Mouse (Mus musculus) MEL (cell line): ENCODE data around the gene Cacna1s.

ENCODE experiments used
- BHLHE40 ChIP-seq: IDR thresholded peaks from 2 replicates; pipeline ENCODE4 v1.6.1; 2012; ENCODE audit warnings: low read depth, mild to moderate bottlenecking, inconsistent platforms, low read length, improper control_type of control experiment, borderline replicate concordance
- CTCF ChIP-seq, 3 experiments: IDR thresholded peaks in 2 of 3; conservative IDR thresholded peaks in 1 of 3; 2 replicates each; pipeline ENCODE4 v1.5.1; 2011 to 2012; ENCODE audit warnings: low read length in 3 of 3, low read depth in 2 of 3, mild to moderate bottlenecking in 2 of 3, improper control_type of control experiment in 1 of 3, inconsistent platforms in 1 of 3, mixed read lengths in 1 of 3, moderate library complexity in 1 of 3; ENCODE audit not compliant: control insufficient read depth in 1 of 3, insufficient read depth in 1 of 3, poor library complexity in 1 of 3, severe bottlenecking in 1 of 3
- ELF1 ChIP-seq: IDR thresholded peaks from 2 replicates; pipeline ENCODE4 v1.6.1; 2014; ENCODE audit warnings: low read depth, mild to moderate bottlenecking, inconsistent platforms, low read length, improper control_type of control experiment, moderate library complexity
- POLR2AphosphoS2 ChIP-seq: IDR thresholded peaks from 2 replicates; pipeline ENCODE4 v1.6.1; 2011; ENCODE audit warnings: low read length, improper control_type of control experiment
- RCOR1 ChIP-seq: IDR thresholded peaks from 2 replicates; pipeline ENCODE4 v1.6.1; 2012; ENCODE audit warnings: low read depth, mild to moderate bottlenecking, inconsistent platforms, low read length, improper control_type of control experiment
- ZC3H11A ChIP-seq: IDR thresholded peaks from 2 replicates; pipeline ENCODE4 v1.6.1; 2012; ENCODE audit warnings: low read depth, mild to moderate bottlenecking, inconsistent platforms, low read length, improper control_type of control experiment
- ZMIZ1 ChIP-seq: IDR thresholded peaks from 2 replicates; pipeline ENCODE4 v1.6.1; 2012; ENCODE audit warnings: low read depth, mild to moderate bottlenecking, inconsistent platforms, low read length, improper control_type of control experiment, moderate library complexity

DNA sequence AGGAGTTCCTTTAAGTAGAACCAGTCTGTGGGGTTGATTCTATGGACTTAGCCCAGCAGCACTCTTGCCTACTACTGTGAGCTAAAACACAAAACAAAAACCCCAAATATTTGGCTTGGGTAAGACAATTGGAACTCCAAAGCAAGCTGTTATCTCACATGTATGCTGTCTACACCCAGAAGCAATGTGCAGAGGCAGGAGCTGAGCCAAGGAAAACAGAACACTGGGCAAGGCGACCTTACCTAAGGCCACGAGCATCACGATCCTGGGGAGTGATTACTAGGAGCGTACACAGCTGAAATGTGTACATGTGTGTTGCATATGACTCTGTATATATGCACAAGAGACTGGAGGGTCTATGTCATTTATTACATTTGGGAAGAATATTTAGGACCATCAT is 39.0 kb upstream of the Cacna1s start:
- TF ChIP-seq CTCF (IDR thresholded peaks at IDR 0.05 in 2 of 3, conservative IDR thresholded peaks at IDR 0.05 in 1 of 3; ENCODE audit: control insufficient read depth in 1 of 3, insufficient read depth in 1 of 3, low read depth in 2 of 3, low read length in 3 of 3, poor library complexity in 1 of 3, severe bottlenecking in 1 of 3) (no peak), ZMIZ1 (no peak), BHLHE40 (no peak), POLR2AphosphoS2 (no peak), ELF1 (no peak), RCOR1 (no peak), ZC3H11A (no peak)
